Mouse (Mus musculus) small intestine, adult 2 months (tissue): Measurements from ENCODE around the gene Trpv4.

ENCODE experiments used
- CTCF ChIP-seq: fragments of 200-500 bp; IDR thresholded peaks from 2 replicates; pipeline ENCODE4 v1.5.1; 2012; ENCODE audit warnings: low read depth, mild to moderate bottlenecking, control low read depth, inconsistent platforms, low read length, moderate library complexity, mixed read lengths; ENCODE audit not compliant: insufficient replicate concordance, insufficient read length; ENCODE audit errors: extremely low read depth
- POLR2A ChIP-seq: fragments of 200-500 bp; IDR thresholded peaks from 2 replicates; pipeline ENCODE4 v1.6.1; 2012; ENCODE audit warnings: low read depth, mild to moderate bottlenecking, control low read depth, inconsistent platforms, low read length, moderate library complexity

- TF ChIP-seq CTCF (no peak), POLR2A (no peak)
Observed at GRCm38 (mm10) chr5:114685986-114686385, 27.8 kb upstream of the Trpv4 start.
